Mouse (Mus musculus) hindbrain, embryonic 12.5 days (tissue): ENCODE data around the gene Tcp10b. TPM values are rescaled to one million over a fixed set of nuclear protein-coding genes. Genes with fewer than 3 reads are reported as not detected.
"Not testable (repeated sequence)": the region's sequence is repeated elsewhere in the genome, so short reads cannot be mapped to it uniquely, and the experiment has no call there.

Source experiments
- ATAC-seq: fragments of 200-750 bp; cut with Nextera tagmentation; 2 replicates; pipeline ENCODE4 v1.8.0; 2017; ENCODE audit warnings: moderate TSS enrichment; ENCODE audit not compliant: low FRiP score
- H3K27ac ChIP-seq: fragments of 300-500 bp; sonication (generic); 2 replicates; pipeline ENCODE4 v1.5.1; 2016; ENCODE audit warnings: mild to moderate bottlenecking
- H3K27me3 ChIP-seq: fragments of 300-500 bp; sonication (generic); 2 replicates; pipeline ENCODE4 v1.6.1; 2016; ENCODE audit warnings: mild to moderate bottlenecking
- H3K36me3 ChIP-seq: fragments of 300-500 bp; sonication (generic); 2 replicates; pipeline ENCODE4 v1.6.1; 2016; ENCODE audit warnings: mild to moderate bottlenecking
- H3K4me1 ChIP-seq: fragments of 300-500 bp; sonication (generic); 2 replicates; pipeline ENCODE4 v1.6.1; 2016
- H3K4me2 ChIP-seq: fragments of 300-500 bp; sonication (generic); replicated peaks from 2 replicates; pipeline ENCODE4 v1.6.1; 2016; ENCODE audit warnings: mild to moderate bottlenecking
- H3K4me3 ChIP-seq: fragments of 300-500 bp; sonication (generic); 2 replicates; pipeline ENCODE4 v1.5.1; 2016; ENCODE audit warnings: mild to moderate bottlenecking
- H3K9ac ChIP-seq: fragments of 300-500 bp; sonication (generic); 2 replicates; pipeline ENCODE4 v1.6.1; 2016; ENCODE audit warnings: mild to moderate bottlenecking, moderate library complexity
- H3K9me3 ChIP-seq: fragments of 300-500 bp; sonication (generic); replicated peaks from 2 replicates; pipeline ENCODE4 v1.6.1; 2016; ENCODE audit warnings: mild to moderate bottlenecking
- WGBS: fragments of 180-500 bp; shearing (Covaris S2); methylation state at CpG from one replicate; pipeline ENCODE4 v1.1.7; 2016; 5-methylcytosine and 5-hydroxymethylcytosine counted together
- polyA plus RNA-seq: library from polyadenylated mRNA; unstranded; fragments of >200 nt; fragmentation: Nextera tagmentation; extraction: Ambion mirVana; gene quantifications from 2 replicates; pipeline ENCODE4 v1.2.1, GENCODE M21; 2016

Gene Tcp10b
- polyA plus RNA-seq, 1 experiment from 2014 or later: 0.26 TPM

DNA sequence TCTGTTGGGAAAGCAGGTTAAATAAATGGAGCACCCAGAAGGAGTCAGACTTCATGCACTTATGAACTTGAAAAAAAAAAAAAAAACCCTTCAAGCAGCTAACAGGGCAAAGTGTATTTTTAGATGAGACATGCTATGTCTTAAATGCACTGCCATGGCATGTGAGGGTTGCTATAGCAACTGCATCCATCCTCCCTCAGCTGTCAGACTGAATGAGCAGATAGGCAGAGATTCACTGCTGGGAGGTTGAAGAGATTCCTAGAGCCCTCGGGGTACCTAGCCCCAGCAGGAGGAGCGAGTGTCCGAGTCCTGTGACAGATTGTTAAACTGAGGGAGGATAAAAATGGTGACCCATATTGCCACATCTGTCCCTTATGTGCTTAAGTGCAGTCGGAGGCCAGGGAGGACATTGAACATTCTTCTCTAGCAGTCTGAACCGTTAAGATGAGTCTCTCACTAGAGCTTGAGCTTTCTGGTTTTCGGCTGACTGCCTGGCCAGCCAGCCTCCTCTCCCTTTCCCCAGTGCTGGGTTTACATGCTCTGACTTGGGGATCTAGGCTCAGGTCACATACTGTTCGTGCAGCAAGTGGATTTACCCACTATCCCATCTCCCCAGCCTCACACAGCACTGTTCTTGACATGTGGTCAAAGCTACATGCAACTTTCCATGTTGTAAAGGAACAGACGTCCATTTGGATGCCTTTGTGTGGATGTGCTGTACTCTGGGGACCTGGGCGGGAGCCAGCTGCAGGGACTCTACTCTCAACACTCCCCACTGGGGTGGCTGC lies 51.8 kb downstream of the Tcp10b start:
- not testable (repeated sequence) for H3K27me3 ChIP-seq, H3K27ac ChIP-seq, H3K4me3 ChIP-seq, H3K4me1 ChIP-seq, H3K9me3 ChIP-seq, H3K4me2 ChIP-seq, H3K9ac ChIP-seq, H3K36me3 ChIP-seq
- WGBS: 56% methylated on average over 3 of the region's 9 CpGs
- ATAC-seq: peak; percentile 65; the same call in 1 of the 2 replicates

DNA sequence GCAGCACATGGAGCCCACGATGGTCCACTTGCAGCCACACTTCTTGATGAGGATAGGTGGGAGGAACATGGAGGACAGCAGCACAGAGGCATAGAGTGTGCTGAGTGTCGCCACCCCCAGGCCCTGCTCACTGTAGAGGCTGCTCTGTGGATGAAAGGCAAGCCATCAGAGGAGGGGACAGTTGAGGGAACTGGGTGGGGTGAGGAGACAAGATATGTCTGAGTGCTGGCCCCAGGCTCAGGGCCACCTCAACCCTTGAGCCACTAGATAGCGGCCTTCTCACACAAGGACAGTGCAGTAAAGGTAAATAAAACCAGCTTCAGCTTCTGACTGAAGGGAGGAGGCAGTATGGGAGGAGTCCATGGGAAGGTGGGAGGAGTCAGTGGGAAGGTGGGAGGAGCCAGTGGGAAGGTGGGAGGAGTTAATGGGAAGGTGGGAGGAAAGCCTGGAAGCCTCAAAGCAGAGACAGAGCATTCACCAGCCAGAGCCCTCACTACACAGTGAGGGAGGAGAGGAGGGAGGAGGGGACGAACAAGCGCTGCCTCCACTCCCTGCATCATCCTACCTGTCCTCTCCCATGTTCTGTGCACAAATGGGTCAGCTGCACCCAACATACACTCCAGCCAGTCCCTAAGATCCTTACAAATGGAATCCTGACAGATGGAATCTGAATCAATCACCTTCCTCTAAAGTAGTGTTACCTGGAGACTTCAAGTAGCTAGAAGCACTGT lies 62.6 kb downstream of the Tcp10b start:
- peak; percentile 44; the same call in 1 of the 2 replicates for ATAC-seq
- H3K27ac ChIP-seq, H3K27me3 ChIP-seq, H3K4me1 ChIP-seq, H3K9ac ChIP-seq, H3K4me2 ChIP-seq, H3K36me3 ChIP-seq, H3K9me3 ChIP-seq, H3K4me3 ChIP-seq: not testable (repeated sequence)
- 93% methylated on average over 2 of the region's 5 CpGs for WGBS

DNA sequence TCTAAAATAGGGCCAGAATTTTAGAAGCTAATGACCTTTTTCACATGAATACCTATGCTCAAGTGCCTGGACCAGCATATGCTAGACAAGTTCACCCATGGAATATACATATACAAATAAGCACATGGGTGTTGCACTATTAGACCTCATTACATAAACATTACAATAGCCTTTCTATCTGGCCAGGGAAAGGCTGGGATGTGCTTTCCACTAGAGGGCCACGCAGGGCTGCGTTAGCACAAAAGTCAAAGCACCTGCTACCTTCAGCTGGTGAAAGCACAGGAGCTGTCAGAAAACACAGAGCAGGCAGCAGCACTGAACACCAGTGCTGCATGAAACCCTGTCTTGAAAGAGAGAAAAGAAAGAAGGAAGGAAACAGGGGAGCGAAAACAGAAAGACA lies 63.3 kb downstream of the Tcp10b start:
- H3K36me3 ChIP-seq, H3K4me2 ChIP-seq, H3K4me3 ChIP-seq, H3K4me1 ChIP-seq, H3K27me3 ChIP-seq, ATAC-seq, H3K27ac ChIP-seq, H3K9me3 ChIP-seq, H3K9ac ChIP-seq: not testable (repeated sequence)
- 40% methylated on average over 2 of the region's 3 CpGs for WGBS

DNA sequence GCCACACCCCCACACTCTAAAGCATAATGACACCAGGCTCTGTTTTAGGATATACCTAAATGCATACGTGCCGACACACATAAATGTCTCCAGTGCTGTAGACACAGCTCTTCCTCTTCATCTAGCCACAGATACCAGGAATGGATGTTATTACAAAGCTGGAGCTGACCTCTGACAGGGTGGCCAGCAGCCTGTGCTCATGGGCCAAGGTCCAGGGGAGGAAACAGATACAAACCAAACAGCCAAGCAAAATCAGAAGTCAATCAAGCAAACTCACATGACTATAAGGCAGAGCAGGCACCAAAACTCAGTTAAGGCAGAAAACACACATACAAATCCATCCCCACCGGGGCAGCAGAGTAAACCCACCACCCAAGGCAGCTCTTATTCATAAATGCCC lies 68.4 kb downstream of the Tcp10b start:
- not testable (repeated sequence) for H3K27me3 ChIP-seq, H3K4me1 ChIP-seq, H3K4me3 ChIP-seq, ATAC-seq, H3K9me3 ChIP-seq, H3K4me2 ChIP-seq, H3K9ac ChIP-seq, H3K27ac ChIP-seq, H3K36me3 ChIP-seq
- WGBS: no CpG with 5 or more reads among the region's 3 CpGs

DNA sequence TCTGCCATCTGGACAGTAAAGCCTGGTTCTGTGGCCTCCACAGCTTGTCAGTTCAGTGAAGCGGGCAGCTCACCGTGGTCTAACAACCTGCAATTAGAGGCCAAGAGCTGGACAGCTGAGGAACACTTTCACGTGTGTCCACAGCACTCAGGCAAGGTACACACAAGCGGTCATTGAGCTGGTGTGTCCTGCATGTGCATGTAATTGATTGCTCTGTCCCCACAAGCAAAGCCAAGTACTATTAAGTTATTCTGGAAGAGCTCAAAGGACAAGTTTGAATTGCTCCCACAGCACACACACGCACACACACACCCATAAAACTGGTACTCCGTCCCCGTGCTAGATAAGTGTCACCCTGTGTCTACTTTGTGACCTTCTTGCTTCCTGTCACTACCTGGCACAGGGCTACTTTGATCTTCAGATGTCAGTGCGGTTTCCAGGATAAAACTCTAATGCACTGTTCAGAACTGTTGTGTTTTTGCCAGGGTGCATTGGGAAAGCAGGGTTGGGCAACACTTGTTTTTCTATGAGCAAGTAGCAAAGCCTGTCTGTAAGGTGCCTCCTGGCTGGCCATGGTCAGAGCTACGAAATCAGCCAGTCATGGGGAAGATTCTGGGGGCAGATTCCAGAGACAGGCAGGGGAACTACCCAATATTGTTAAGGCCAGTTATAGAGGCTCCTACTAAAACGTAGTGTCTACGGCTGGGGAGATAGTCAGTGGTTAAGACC lies 69.0 kb downstream of the Tcp10b start:
- 77% methylated on average over 9 of the region's 11 CpGs for WGBS
- H3K4me2 ChIP-seq, ATAC-seq, H3K4me1 ChIP-seq, H3K36me3 ChIP-seq, H3K27ac ChIP-seq, H3K9ac ChIP-seq, H3K9me3 ChIP-seq, H3K4me3 ChIP-seq, H3K27me3 ChIP-seq: not testable (repeated sequence)

DNA sequence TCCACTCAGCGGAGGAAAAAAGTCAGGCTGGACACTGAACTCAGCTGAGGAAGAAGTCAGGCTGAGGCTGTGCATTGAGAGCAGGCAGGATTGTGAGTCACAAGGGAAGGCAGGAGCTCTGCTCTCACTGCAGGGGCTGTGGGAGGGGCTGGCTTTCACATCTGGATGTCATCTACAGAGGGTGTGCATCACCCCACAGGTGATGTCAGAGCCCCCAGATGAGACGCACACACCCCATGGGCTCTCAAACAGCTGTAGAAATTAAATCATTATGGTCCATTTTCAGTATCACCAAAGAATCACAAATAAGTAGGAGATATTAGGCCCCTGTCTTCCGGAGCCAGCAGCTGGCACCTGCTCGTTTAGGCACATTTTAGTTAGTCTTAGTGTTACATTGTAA lies 70.8 kb downstream of the Tcp10b start, which contains the start of gene Unc93a:
Gene Unc93a, minus strand, starts transcription at position 101 of the 400 bp plus-strand sequence.
- 79% methylated on average over 3 of the region's 4 CpGs for WGBS
- H3K27me3 ChIP-seq, H3K4me2 ChIP-seq, H3K36me3 ChIP-seq, H3K9me3 ChIP-seq, H3K27ac ChIP-seq, H3K4me1 ChIP-seq, H3K9ac ChIP-seq, ATAC-seq, H3K4me3 ChIP-seq: not testable (repeated sequence)

Other genes with a start within 250 kb of the Tcp10b start
- 0.27 and 0.41 TPM in 2 replicates for gene Mas1, start 193.0 kb upstream of the Tcp10b start, polyA plus RNA-seq
- 0.12 TPM in 1 of 2 replicates, not detected in the other for gene Mrgprh, start 185.1 kb upstream of the Tcp10b start, polyA plus RNA-seq
- gene Pnldc1, start 150.9 kb upstream of the Tcp10b start, polyA plus RNA-seq: 1.5 TPM in 2 replicates
- gene Tcp1, start 145.4 kb upstream of the Tcp10b start, polyA plus RNA-seq: 432 and 477 TPM in 2 replicates
- gene Mrpl18, start 144.8 kb upstream of the Tcp10b start, polyA plus RNA-seq: 136 and 148 TPM in 2 replicates
- 1.1 and 1.3 TPM in 2 replicates for gene Acat3, start 120.5 kb upstream of the Tcp10b start, polyA plus RNA-seq
- gene Acat2, start 100.4 kb upstream of the Tcp10b start, polyA plus RNA-seq: 352 and 367 TPM in 2 replicates
- gene Wtap, start 66.9 kb upstream of the Tcp10b start, polyA plus RNA-seq: 111 and 122 TPM in 2 replicates
- 102 and 108 TPM in 2 replicates for gene Sod2, start 54.3 kb upstream of the Tcp10b start, polyA plus RNA-seq
- gene Gpr31b, start 8.8 kb upstream of the Tcp10b start, polyA plus RNA-seq: not detected in 2 replicates
- gene Unc93a, start 70.7 kb downstream of the Tcp10b start, polyA plus RNA-seq: not detected in 2 replicates
- gene Smok2a, start 160.1 kb downstream of the Tcp10b start, polyA plus RNA-seq: not detected in 2 replicates
- gene Smok2b, start 169.2 kb downstream of the Tcp10b start, polyA plus RNA-seq: not detected in 2 replicates